Mouse (Mus musculus): ENCODE measurements at regions not wholly inside any gene's neighbourhood (a gene's known extent, or its start where the extent isn't known, plus 50 kb on each side); places are given as distances from the start of the nearest gene placed in this dataset.
"Not testable (repeated sequence)": the region's sequence is repeated elsewhere in the genome, so short reads cannot be mapped to it uniquely, and the experiment has no call there.

DNA sequence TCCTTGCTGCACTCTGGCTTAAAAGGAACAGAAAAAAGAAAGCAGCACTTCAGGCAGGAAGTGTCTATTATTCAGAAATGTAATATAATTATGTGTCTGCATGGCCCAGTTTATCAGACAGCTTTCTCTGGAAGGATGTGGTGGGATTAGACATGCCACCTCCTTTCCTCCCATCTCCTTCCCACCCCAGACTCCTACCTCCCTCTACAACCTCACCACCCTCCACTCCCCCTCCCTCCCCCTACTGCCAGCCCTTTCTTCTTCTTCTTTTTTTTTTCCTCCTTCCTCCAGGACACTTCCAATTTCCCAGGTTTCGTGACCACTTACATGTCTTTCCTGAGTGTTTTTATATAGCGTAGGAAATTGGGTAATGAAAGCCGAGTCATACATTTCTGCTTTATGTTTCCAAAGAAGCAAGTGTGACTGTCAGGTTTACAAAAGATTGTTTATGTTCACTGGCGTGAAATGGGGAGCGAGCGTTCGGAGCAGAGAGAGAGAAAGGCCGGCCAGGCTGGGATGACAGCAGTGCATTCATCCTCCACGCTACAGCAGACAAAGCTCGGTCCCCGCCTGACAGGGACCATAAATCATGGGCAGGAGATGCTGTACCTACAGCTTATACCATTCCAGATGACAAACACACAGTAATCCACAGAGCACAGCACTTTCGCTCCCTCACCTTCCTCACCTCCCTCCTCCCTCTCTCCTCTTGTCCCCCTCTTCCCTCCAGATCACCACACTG lies 354.6 kb upstream of the Zfp703 start:
- DNase-seq = no peak

DNA sequence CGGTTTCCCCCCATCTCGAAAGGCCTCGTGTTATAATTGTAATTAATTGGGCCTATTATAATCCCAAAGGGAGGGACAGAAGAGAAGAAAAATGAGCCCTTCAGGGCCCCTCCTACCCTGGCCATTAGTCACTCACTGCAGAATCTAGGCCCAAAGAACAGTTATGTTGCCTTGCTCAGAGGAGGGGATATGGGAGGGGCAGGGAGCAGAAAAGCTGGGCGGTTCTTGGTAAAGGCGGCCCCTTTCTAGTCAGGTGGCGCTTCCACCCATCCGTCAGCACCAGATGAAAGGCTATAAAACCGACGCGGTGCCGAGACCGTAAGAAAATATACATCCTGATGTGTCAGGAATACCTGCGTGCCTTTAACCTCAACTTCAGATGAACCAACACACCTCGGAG lies 350.9 kb upstream of the Zfp703 start:
- DNase-seq = no peak

GRCm38 (mm10) chr8:26626651-26627077 lies 350.5 kb upstream of the Zfp703 start:
- DNase-seq = no peak

- DNase-seq = no peak
Observed at GRCm38 (mm10) chr8:26627191-26627891, 349.8 kb upstream of the Zfp703 start.

DNA sequence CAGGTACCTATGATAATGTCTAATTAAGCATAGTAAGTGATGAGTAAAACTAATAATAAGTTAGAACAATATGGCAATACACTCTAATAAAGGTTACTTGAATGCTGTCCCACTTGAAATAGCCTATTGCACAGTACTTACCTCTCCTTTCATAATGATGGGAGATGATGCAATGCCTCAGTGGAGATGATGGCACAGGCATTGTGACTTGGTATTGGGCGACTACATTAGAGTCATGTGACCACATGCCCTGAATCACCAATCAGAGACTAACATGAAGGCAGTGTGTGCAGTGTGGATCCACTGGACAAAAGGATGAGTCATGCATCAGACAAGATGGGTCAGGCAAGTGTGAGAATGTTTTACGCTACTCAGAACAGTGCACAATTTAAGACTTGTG lies 346.6 kb upstream of the Zfp703 start:
- DNase-seq = no peak

- no peak for DNase-seq
Observed at GRCm38 (mm10) chr8:26635701-26636100, 341.4 kb upstream of the Zfp703 start.

DNA sequence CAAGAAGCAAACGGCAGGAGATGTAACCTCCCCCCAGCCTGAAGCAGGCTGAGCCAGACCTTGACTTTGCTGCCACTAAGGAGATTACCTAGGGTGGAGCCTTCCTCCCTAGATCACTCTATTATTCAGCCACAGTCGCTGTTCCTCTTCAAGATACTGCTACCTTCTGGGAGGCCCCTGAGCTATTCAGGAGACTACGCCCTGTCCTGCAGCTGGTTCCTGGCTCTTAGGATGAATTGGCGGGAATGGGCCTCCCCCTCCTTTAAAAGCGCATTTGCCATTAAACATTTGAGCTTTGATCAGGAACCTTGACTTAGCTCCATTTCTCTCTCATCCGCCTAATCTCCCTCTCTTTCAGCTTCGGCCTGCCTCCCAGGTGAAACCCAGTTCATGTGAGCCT lies 331.8 kb upstream of the Zfp703 start:
- DNase-seq = not testable (repeated sequence)

DNA sequence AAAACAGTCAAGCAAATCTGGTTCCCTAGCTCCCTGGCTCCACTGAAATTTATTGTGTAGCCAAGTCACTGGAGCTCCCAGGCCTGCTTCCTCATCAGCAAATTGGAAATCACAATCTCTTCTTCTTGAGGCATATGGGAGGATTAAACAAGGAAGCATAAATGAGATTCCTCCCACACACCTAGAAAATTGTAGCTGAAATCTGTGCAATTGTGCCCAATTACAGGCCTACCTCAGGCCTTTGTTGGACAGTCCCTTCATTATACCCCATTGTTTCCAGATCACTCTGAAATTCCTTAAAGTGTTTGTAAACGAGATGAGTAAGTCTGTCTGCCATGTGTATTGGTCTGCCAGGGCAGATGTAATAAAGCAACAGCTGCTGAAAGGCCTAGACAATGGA lies 326.8 kb upstream of the Zfp703 start:
- peak; percentile 15 for DNase-seq

DNA sequence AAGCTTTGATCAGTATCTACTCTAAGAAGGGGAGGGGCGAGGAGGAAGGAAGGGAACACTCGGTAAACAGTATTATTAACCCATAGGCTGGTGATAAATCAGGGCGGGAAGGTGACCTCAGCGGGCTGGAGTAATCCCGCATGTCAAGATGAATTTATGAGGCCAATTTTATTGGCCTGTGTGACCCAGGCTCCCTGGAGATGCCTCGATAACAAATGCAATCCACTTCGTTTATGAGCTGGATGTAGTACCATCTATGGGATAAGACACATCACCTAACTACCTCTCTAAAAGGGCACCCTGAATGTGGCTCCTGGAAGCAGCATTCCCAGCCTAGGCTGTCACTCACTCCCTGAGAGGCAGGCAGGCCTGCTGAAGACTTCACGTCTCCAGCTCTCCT lies 321.2 kb upstream of the Zfp703 start:
- no peak for DNase-seq

GRCm38 (mm10) chr8:26656310-26657075 lies 320.6 kb upstream of the Zfp703 start:
- no peak for DNase-seq

DNA sequence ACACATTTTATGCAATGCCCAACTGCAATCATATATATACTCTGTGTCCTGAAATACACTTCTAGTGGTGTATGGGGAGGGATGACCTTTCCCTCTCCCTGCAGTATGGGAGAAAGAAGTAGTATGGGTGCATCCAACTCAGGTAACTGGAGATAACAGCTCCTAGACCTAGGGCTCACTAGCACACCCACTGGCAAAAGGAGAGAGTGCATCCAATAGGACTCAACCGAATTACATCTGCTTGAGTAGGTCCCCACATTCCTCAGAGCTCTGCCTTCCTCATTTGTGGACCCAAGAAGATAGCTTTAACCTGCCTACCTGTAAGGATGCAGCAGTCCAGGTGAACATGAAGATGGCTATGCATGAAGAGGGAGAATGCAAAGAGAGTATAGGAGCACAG lies 317.7 kb upstream of the Zfp703 start:
- DNase-seq = no peak

DNA sequence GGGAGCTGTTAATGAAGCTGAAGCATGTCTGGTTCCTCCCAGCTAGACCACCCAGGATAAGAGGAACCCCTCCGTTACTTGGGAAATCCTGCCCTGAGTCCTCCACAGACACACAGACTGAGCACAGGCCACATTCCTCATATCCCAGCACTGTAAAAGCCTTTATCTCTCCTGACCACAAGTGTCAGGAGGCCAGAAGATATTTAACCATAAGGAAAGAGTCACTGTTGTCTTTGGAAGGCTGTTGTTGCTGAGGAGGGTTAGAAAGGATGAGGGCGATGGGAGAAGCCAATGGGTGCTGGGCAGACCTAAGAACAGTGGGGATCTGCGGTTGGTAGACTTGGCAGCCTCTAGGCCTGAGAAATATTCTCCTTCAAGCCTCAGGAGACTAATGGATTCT lies 307.6 kb upstream of the Zfp703 start:
- no peak for DNase-seq

DNA sequence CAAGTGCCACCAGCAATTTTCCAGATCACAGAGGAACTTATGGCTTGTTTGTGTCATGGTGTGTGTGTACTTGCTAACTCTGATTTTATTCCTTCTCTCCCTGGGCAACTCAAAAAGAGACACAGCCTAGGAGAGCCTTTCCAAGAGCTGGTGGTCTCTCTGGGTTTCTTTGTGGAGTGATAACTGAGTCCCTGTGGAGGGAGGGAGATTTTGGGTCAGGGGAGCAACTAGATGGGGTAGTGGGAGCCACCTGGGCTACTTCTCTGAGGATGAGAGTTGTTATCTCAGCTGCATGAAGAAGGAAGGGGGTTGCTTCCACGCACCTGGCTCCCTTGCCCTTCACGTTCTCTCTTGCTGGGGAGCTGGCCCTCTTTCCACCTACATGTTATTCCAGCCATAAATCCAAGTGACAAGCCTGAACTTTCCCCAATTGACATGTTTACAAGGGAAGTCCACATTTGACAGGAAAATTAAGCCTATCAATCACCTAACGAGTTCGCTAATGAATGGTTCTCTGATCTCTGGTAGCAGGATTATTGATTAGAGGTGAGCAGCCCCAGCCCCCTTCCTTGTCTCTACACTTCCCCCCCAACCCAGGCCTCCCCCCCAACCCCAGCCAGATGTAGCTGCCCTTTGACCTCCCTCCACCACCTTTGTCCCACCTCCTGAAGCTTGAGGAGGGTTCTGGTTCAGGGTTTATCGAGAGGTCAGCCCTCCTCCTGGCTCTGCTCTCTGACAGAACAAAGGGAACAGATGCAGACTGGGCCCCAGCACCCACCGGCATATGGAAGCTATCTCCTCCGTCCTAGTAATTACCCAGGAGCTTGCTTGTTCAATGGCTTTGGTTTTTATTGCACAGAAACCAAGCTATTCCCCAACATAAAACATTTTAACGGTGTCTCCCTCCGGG lies 304.4 kb upstream of the Zfp703 start:
- DNase-seq = no peak

DNA sequence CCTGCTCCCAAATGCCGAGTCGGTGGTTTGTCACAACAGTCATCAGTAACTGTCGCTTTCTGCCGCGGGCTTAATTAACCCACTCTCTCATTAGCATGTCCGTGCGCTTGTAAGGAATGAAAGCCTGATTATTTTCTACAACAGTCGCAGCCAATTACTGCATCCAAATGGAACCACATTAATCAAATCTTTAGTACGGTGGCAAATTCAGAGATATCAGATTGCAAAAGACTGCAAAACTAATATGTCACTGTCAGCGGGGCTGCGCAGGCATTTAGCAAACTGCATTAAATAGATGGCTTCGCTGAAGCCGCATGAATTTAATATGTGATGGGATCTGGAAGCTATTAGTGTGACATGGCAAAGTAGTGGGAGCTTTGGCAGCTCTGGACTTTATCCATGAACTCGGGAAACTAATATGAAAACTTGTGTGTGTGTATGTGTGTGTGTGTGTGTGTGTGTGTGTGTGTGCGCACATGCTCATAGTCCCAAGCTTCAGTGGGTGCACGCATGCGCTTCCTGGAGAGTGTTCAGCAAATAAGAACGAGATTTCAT lies 299.5 kb upstream of the Zfp703 start:
- no peak for DNase-seq

DNA sequence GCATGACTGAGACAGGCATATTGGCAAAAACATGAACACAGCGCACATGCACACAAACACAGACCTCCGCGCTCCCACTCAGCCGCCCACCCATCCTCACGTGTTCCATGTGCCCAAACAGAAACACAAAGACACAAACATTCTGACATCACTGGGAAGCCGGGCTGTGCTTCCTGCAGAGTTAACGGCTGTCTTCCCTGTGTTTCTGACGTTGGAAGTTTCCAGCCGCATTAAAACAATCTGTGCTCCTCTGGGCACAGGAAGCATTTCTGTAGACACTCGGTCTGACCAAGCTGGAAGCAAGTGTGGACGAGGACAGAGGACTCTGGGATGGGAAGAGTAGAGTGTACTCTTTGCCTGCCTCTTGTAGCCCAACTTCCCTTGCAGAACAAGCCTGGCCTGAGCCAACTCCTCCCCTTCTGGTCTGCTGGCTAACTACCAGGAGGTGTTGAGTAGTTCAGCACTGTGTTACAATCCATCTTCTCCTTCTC lies 296.2 kb upstream of the Zfp703 start:
- peak; percentile 29 for DNase-seq

DNA sequence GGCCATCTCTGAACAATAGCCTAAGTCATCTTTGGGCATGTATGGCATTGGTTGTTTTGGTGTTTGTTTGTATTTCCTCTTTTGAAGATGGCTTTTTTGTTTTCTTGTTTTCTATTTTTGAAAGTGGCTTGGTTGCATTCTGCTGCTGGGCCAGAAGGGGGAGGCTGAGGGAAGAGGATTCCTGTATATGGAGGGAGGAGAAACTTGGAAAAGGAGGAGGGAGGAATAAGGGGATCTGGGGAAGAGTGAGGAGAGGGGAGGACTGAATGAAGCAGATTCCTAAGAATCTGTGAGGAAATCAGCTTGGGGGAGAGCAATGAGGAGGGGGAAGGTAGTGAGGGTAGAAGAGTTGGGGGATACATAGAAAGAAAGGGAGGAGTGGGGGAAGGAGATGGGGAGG lies 290.0 kb upstream of the Zfp703 start:
- DNase-seq = peak; percentile 16

DNA sequence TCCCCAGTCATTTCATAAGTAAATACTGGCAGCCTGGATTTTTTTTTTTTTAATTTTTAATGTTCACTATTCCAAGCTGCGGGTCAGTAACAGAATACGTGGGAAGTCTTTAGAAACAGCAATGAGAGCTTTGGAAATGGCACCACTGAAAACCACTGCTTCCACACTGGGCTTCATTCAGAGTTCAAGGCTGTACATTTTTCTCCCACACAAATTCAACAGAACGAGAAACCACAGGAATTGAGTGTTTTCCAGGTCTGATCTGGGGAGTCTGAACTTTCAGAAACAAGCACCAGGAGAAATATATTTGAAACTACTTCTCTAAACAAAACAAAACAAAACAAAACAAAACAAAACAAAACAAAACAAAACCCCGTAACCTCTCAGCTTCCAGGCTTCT lies 289.1 kb upstream of the Zfp703 start:
- no peak for DNase-seq

DNA sequence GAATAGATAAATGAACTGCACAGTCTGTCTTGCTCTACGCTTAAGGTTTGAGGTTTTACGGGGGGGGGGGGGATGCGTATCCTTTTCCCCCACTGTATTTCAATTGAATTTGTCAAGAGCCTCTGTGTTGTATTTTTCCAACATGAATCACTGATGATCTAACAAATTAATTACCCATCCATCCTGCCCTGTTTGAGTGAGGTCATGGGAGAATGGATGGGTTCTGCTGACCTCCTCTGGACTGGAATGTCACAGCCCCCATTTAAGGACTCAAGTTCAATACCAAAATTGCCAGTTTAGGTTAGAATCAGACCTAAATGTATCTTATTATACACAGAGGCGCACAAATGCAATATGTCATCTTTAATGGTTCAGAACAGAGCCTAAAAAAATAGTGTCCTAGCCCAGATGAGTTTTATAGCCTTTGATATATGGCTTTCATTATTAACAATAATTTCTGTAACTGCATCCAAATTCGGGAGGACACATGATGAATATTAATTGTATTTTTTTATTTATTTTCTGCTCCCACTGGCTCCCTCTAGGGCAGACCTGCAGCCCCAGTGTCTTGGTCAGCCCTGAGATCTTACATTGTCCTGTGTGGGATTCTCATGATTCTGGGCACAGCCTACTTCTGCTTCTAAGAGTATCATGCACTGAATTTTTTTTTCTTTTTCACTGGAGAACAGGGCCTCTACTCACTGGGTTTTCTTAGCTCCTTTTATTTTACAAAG lies 288.2 kb upstream of the Zfp703 start:
- no peak for DNase-seq

GRCm38 (mm10) chr8:26689479-26690177 lies 287.5 kb upstream of the Zfp703 start:
- no peak for DNase-seq

- DNase-seq = no peak
Observed at GRCm38 (mm10) chr8:26690178-26690735, 286.9 kb upstream of the Zfp703 start.

All from right cerebral cortex, adult 18-20 months (tissue).